Mouse (Mus musculus): ENCODE measurements at regions not wholly inside any gene's neighbourhood (a gene's known extent, or its start where the extent isn't known, plus 50 kb on each side); places are given as distances from the start of the nearest gene placed in this dataset.

GRCm38 (mm10) chr5:111570826-111571225 lies 153.7 kb downstream of the Mn1 start:
- TF ChIP-seq CTCF (IDR thresholded peaks at IDR 0.05) = no peak
- TF ChIP-seq POLR2A (IDR thresholded peaks at IDR 0.05; ENCODE audit: insufficient read depth, low read depth, low read length) = no peak
